Mouse (Mus musculus) E14TG2a.4 (cell line): ENCODE results near the gene Gm20388.

Experiments
- CTCF ChIP-seq: conservative IDR thresholded peaks from 2 replicates; pipeline ENCODE4 v1.5.1; 2014; ENCODE audit warnings: low read length
- NANOG ChIP-seq: IDR thresholded peaks from 2 replicates; pipeline ENCODE4 v1.6.1; 2014; ENCODE audit warnings: borderline replicate concordance, low read length, mixed read lengths
- POU5F1 ChIP-seq: IDR thresholded peaks from 2 replicates; pipeline ENCODE4 v1.6.1; 2014; ENCODE audit warnings: low read length, borderline replicate concordance

DNA sequence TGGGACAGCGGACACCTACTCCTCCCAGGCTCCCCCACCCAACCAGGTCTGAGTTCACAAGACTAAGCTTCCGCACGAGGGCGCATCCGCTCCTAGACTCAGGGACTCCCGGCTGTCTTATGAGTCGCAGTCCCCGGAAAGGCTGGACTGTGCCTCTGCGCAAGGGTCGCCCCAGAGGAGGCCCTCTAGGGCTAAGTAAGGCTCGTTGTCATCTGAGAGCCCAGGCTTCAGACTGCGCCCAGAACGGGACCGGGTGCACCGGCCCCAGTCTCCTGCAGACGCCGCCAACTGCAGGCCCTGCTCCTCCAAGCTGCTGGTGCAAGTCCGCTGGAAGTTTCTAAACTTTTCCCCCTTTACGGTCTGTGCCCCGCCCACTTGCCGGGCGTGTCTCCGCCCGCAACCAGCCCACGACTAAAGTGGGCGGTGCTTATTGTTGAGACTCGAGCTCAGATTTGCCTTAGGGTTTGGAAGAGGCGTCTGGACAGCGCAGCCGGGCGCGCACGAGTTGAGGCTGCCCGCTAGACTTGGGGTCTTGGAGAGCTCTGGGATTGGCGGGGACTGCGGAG lies 1214.8 kb downstream of the Gm20388 start:
- TF ChIP-seq CTCF (no peak), POU5F1 (no peak), NANOG (no peak)
